Mouse (Mus musculus) right cerebral cortex, postnatal 25 days (tissue): ENCODE results near the gene Frmd4a.
A peak's percentile ranks its signal among the peaks of the same experiment; 100 is the strongest.

Source experiments
- DNase-seq: peaks from one replicate; pipeline ENCODE4 v3.0.0; 2022

Gene Frmd4a

DNA sequence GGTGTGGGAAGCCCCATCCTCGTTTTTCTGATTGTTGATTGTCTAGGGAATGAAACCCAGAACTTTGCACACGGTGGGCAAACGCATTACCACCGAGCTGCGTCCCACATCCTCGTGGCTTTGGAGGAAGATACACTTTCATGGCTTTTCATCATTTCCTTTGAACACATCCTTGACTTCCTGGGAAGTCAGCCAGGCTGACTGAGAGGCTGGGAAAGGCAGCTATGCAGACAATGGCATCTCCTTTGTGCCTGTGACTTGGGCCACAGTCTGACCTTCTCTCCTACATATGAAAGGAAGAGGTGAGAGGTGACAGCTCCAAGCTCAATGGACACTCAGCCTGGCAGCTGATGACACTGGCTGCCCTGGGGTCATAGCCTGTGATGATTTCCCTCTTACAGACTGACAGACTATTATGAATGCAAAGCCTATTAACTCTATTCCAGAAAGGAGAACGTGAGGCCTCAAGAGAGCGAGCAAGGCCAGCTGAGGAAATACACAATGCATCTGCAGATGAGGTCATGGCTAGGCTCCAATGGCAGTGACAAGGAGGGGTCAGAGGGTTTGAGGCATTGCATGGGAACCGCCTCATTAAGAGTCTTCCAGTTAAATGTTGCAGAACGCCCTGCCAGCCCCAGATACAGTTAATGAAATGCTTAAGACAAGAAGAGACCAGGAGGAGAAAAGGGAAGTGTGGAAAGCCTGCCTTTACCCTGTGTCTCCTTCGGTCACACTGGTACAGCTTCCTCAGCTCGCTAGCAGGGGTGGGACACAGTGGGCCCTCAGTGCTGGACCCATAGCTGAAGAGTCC, 435.3 kb downstream of the Frmd4a start:
- DNase-seq, result no peak

DNA sequence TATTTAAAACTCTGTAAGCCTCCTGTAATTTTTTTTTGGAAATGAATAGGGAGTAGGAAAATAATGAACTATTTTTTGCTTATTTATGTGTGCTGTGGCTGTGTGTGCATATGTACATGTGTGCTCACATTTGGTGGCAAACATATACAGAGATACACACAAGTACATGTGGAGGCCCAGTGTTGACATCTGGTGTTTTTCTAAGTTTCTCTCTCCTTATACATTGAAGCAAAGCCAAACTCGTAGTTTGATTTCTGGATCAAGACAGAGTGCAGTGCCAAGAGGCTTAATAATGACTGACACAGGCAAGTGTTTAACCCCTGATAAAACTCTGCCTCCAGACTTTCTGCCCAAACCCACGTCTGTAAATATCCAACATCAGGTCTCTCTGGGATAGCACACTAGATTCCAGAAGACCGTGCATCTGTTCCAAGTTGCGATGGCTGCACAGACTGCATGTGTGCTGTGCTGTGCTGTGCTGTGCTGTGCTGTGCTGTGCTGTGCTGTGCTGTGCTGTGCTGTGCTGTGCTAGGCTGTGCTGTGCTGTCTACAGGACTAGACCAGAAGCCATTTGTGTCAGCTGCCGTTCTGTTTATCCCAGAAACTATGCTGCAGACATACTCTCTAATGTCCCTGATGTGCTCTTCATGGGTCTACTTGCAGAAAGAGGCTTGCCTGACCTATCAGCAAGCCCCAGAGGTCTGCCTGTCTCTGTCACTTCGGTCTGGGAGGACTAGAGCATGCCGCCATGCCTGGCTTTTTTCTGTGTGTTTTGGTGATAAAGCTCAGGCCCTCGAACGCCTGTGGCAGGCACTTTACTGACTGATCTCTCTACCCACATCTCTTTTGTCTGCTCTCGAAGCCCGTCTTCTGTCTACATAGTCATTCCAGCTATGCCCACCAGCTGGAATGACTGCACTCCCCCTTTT, 437.8 kb downstream of the Frmd4a start:
- DNase-seq, result no peak

DNA sequence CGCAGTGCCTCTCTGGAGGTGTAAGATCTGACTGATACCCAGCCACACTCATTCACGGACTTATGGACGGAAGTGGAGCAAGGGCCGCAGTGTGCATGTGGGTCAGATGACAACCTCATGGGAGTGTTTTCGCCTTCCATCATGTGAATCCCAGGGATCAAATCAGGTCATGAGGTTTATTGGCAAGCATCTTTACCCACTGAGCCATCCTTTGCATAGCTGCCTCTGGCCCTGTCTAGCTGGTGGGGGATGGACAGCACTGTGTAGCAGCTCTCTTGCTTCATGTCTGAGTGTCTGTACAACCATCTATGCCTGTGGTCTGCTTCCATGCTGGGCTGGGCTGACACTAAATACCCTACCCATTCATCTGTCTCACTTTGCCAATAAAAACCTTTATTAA, 443.4 kb downstream of the Frmd4a start:
- DNase-seq, result no peak

DNA sequence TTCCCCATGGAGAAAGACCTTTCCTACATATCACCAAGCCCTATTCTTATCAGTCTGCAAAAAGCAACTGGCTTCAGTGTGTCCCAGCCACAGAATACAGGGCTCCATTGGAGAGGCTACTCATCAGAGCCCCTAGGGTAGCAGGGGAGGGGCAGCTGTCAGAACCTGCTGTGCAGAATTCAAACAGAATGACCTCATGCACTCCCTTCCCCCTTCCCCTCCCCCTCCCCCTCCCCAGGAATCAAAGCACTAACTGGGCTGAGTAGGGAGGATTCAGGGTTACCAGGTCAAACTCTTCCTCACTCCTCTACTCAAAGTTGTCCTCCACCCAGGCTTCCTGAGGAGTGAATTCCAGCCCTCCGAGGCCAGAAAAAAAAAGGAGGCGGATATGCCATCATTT, 444.0 kb downstream of the Frmd4a start:
- DNase-seq, result no peak

DNA sequence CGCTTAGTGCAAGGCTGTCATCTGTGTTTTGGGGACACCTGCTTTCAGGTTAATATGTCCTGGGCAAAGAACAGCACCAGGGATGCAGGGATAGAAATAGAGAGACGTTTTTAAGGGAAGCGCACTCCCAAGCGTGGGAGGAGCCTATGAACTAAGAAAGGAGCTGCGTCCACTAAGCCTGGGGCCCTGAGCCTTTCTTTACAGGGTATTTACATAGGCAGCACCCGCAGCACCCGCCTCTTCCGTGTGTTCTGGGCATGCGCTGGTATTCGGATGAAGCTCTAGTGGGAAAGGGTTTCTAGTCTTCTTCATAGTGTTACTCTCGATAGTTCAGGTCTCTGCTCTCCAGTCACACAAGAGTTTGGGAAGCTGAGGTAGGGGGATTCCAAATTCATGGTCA, 445.0 kb downstream of the Frmd4a start:
- DNase-seq, result no peak

DNA sequence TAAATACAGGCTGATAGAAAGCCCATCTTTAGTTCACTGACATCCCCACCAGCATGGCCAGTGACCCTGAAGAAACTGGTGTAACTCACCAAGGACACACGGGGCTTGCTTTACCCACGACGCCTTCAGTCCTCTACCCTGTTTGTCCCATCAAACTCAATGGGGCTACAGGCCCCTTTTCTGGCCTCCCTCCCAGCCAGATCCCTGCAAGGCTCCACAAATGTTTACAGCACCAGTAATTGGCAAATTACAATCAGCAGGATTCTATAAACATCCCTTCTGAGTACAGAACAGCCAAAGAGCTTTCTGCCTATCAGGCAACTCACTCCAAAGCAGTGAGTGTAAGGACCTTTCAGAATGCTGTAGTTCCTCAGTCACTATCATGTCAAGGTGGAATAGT, 448.6 kb downstream of the Frmd4a start:
- no peak for DNase-seq

DNA sequence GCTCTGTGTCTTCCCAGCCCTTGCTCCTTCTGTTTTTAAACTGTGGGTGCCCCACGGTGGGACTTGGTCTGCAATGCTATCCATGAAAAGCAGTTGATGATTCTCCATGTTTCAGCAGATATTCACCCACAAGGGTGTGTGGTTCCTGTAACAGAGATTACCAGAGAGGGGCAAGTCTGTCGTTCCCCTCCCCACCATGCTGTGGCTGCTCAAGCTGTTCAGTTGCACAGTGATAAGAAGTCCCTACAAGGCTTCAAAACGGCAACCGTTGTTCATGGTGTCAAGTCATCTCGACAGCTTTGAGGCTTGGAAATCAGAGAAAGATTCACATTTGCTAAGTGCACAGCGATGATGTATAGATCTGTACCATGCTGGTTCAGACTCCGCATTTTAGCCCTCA, 449.8 kb downstream of the Frmd4a start:
- no peak for DNase-seq

DNA sequence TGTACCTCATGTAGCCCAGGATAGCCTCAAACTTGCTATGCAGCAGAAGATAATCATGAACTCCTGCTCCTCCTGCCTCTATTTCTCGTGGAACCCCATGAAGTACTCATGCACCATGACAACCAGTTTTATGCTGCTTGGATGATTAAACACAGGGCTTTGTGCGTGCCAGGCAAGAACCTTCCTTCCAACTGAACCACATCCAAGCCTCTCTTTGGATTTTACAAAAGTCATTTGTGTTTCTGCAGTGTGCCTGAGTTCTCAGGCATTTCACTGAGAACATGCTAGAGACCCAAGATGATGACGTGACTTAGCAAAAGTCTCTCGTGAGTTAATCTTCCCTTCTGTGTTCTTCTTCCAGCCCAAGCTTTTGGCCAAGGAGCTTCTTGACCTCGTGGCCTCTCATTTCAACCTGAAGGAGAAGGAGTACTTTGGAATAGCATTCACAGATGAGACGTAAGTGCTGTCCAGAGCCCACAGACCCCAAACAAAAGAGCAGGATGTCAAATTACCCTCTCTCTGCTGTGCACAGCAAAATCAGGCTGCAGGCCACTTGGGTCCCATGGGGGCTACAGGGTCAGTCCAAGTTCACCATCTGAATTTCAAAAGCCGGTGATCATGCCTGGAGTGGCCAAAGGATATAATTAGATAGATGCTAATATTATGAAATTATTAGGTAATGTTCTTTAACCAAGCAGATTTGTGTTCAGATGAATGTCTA, 455.4 kb downstream of the Frmd4a start:
- DNase-seq, result peak; percentile 25

DNA sequence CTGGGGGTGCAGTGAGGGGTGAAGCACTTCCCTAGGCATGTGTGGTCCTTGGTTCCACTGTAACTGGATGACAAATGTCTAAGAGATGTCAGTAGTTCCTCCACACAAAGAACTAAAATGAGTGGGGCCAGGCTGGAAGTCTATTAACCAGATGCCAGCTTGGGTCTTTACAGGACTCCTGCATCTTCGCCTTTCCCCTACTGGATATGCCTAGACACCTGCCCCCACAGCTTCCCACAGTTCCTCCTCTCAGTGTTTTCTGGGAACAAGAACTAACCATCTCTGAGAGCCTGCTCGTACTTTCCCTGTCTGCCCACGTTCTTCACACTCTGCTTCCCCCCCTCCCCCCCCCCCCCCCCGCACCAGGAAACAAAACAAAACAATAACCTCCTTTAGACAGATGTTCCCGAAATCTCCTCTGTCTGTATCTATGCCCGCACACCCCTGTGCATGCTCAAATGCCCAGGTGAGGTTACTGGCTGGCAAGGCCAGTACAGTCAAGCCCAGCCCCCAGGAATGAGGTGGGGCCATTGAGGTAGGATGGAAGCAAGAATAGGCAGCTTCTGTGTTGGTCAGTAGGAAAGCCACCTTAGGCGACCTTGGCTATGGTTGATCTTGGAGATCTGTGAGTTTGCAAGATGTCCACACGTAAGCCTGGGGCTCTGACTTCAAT, 456.5 kb downstream of the Frmd4a start:
- DNase-seq, result peak; percentile 28

DNA sequence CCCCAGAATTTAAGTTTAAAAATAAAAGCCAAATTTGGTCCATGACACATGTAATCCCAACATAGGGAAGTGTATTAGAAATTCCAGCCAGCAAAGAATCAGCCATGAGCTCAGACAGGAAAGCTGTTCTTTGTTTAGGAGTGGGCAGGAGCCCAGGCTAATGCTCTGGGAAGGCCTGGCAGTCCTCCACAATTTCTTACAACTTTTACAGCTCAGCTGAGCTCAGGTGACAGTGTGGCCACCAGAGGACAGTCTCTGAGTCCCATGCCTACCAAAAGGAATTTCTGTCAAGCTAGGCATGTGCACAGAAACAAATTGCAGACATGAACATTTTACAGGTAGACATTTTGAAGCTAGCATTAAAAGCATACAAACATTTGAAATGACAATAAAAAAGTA, 457.0 kb downstream of the Frmd4a start:
- DNase-seq, result no peak

DNA sequence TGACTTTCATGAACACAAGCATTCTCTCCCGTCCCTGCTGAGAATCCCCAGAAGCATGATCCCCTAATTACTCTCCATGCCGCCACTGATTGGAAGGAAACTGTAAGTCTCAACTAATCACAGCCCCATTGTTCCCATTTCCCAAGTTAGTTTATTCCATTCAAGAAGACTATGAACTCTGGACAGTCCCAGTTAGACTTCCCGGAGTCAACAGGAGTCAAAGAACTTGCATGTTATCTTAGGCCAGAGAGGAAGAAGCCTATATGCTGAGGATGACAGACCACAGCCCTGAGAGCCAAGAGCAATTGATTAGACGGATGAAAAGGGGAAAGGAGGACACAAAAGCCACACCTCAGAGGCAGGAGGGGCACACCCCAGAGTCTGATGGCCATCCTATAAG, 458.5 kb downstream of the Frmd4a start:
- DNase-seq, result no peak

DNA sequence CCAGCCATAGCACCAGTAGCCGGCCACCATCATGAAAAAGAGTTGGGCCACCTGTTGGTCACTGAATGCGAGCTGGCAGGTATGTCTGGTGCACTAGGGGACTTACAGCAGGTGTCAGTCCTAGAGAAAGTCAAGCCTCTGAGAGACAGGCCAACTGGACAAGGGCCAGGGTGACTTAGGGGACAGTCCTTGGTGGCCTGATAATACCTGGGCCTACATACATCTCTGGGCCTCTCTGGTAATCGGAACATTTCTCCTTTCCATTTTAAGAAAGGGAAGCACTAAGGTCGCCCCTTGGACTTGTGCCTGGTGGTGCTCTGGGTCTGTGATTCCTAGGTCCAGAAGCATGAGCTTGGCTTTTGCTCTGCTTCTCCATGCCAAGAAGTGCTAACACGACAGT, 459.1 kb downstream of the Frmd4a start:
- DNase-seq, result no peak

DNA sequence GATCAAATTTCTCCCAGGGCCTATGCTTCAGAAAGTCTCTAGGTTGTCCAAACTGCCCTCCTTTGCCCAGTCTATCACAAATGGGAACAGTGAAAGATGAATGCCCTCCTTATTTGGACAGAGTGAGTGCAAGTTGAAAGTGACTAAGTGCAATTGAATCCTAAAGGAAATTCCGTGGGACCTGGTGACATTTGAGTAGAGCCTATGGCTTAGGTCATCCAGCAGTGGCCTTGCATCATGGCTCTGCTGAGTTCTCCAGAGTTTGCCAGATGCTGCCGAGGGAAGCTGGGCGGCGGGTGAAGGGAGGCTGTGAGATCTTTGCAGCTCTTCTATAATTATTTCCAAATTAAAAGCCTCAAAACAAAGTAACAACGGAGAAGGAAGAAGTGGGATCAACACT, 459.8 kb downstream of the Frmd4a start:
- no peak for DNase-seq

DNA sequence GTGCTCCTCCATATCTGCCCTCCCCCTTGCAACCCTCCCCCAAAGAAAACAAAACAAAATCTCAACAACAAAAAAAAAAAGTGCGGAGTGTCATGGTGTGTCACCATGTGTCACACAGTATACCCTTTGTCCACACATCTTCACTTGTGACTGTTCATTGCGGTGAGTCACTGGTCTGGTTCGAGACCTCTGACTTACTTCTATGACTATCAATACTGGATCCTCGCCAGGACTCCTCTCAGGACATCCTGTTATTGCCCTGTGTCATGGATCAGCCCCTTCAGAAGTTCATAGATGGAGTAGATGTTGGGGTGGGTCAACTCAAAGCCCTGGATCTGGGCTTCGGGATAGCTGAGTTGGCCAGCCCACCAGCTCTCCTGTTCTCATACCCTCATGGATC, 462.7 kb downstream of the Frmd4a start:
- DNase-seq, result no peak

DNA sequence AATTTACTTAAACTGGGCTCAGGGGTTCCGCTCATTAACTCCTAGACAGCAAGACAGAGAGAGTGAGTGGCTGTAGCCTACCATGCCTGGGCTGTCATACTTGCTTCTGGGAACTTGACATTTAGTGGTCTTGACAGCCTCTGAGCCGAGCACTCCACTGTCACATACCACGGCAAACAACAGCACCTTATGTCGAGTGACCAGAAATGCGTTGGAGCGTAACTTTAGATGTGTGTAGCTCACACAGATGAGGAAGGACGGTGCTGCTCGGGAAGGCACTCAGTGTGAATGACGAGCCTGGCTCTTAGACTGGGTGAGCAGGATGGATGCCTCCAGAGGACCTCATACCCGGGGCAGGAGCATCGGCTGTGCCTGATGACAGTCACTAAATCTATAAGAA, 463.6 kb downstream of the Frmd4a start:
- DNase-seq, result no peak

DNA sequence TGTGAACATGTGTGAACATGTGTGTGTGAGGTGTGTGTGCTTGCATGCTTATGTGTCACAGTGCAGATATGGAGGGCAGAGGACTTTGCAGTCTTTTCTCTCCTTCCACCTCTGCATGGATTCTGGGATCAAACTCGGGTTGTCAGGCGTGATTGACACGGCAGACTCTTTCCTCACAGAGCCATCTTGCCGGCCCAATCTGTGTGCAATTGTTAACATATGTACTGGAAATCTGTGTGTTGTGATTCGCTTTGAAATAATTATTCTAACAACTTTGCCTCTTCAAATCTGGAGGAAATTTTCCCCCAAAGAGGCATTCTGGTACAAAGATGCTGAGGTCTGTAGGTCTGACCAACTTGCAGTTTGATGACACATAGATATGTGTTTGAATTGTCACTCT, 468.7 kb downstream of the Frmd4a start:
- no peak for DNase-seq

DNA sequence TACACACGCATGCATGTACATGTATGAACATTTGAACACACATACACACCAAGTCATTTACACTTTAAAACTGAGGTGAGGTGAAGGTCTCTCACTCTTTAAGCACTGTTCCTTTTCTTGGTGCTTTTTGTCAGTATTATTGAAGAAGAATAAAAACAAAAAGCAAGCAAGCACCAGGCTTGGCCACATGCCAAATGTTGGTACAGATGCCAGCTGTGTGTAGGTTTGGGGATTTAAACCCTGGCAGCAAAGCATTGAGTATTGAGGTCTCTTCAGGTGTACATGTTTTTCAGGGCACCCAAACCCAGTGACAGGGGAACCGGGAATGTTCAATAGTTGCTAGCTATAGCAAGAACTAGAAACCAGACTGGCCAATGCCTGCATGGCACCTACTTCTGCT, 469.8 kb downstream of the Frmd4a start:
- DNase-seq, result no peak

DNA sequence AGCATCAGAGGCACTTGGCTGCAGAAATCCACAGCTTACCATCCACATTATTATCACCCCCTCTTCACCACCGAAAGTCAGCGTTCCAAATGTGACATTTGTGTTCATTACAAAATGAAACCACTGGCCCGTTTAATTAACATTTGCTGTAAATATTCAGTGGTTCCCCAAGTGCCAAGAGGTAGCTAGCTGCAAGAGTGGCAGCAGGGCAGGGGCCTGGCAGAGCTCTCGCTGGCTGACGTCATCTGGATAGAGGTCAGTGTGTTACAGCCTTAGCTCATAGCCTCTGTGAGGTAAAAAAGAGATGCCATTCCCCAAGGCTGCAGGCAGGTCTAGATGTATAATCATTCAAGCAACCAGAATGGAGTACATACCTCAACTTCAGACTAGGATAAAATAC, 473.3 kb downstream of the Frmd4a start:
- DNase-seq, result no peak

DNA sequence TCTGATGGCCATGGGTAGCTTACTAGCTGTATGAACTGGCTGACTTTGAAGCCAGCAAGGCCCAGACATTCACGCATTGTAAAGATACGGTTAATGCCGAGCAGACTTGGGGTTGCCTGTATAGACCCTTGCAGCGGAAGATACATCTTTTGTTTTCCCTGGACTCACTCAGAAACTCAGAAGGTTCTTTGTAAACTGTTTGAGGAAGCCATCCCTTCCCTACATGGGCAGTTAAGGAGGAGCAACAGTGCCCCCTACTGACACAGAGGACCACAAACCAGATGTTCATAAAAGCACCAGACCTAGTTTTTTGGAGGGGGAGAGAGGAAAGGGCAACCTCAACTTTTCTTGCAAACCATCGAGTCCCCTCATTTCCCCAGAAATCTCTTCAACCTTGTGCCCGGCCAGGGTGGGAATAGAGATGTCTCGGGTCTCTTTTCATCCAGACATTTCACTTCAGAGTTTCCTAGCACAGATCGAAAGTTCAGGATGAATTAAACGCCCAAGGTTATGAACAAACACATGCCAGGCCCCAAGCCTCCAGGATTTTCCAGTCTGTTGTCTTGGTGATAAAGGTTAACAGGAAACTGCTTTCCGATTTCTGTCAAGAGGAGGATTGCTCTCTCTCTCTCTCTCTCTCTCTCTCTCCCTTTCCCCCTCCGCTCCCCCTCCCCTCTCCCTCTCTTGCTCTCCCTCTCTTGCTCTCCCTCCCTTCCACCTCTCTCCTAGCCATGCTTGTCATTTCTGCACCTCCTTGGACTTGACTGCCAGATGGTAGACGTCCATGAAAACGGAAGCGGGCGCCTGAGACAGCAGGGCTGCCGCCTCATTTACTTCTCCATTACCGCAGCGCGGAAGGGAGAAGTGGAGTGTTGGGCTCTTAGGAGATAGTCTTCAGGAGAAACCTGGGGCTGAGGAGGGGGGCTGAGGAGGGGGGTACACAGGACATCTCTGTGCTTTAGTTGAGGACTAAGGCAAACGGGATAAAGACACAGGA, 475.3 kb downstream of the Frmd4a start:
- peak; percentile 64 for DNase-seq

DNA sequence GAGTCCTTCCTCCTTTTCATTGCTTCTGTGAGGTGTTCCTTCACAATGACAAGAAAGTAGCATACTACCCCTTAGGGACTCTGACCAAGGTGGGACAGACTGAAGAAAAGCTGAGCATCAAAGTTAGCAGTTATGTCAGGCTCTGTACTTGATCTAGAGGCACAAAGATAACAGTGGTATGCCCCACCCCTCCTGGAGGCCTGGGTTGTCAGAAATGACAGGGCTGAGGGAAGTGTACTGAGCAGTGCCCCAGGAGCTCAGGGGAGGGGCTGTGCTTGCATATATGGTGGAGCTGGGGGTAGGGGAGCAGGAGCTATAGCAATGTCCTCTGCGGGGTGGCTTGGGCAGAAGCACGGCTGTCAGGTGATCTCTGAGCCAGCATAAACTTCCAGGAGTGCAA, 477.0 kb downstream of the Frmd4a start:
- DNase-seq, result no peak

DNA sequence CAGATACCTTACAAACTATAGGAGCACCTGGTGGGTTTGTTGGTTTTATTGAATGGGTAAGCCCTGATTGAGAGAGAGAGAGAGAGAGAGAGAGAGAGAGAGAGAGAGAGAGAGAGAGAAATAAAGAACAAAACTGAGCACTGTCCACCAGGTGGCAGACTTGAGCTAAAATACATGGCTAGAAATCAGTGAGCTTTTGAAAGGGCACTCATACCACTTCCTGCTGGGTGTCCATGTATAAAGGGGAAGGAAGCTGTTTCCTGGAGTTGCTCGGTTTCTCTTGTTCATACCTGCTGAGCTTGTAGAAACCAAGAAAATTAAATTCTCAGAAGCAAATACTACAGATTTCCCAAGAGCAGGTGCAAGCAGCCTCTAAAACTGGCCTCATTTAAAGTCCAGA, 481.7 kb downstream of the Frmd4a start:
- DNase-seq, result no peak

DNA sequence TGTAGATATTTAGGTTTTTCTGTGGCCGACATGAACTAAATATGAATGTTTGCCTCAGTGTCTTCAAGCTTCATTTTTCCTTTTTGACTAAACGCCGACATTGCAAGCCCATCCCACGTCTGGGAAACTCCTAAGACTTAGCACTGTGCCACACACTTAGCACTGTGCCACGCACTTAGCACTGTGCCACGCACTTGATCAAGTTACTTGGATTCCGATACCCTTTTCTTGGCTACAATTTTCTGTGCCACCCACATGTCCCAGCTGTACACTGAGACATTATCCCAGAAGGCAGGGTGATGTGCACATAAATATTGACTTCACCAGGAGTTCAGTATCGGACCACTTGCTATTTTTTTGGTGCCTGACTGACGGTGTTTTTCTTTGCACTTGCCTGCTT, 482.4 kb downstream of the Frmd4a start:
- DNase-seq, result no peak
